Mouse (Mus musculus): Measurements from ENCODE around the gene Nsfl1c.
A peak's percentile ranks its signal among the peaks of the same experiment; 100 is the strongest.
"Not testable (repeated sequence)": the region's sequence is repeated elsewhere in the genome, so short reads cannot be mapped to it uniquely, and the experiment has no call there.

The Nsfl1c gene

DNA sequence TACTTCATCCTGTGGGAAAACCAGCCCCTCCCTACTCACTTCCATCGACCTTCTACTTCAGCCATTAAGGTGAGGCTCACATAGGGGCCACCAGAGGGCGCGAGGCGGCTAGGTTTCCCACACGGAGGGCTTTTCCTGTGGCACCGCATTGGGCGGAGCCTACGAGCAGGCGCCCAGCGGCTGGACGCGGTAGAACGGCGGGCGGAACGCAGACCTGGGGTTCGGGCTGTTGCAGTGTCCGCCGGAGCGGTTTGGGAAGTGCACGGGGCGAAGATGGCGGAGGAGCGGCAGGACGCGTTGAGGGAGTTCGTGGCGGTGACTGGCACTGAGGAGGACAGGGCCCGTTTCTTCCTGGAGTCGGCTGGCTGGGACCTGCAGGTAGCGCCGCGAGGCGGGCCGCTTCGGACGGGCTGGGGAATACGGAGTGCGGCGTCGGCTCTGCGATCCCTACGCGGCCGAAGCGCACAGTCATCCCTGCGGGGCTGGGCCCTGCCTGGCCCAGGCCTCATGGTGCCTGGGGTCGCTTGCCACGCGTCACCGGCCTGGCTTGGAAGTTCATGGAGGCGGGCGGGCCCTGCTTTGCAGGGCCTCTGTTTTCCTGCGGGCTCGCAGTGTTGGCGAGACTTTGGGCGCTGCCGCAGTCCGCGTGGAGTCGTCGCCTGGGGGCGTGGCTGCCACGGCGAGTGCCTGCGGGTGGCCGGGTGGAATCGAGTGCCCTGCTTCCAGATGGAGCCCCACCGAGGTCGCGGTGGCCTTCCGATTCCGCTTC is at the start of gene Nsfl1c:
Nsfl1c (plus strand) TSS at position 148 of the 769 bp plus-strand sequence.
- DNase-seq = peak; percentile 98

DNA sequence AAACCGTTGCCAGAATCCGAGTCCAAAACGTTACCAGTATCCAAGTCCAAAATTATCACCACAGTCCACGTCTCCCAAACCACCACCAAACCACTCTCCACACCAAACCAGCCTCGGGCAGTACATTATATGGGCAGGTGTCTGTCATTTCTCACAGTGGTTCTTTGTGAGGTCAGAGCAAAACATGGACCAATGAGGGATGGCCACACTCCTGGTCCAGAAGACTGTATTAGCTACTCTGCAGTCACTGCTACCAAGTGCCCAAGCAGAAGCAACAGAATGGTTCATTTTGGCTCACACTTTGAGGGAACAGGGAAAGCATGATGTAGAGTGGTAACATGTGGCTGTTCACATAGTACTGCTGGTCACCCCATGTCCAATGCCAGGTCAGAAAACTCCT is 17.9 kb upstream of the Nsfl1c start, which contains the start of gene 4921509C19Rik:
4921509C19Rik (minus strand) TSS at position 101 of the 400 bp plus-strand sequence.
- not testable (repeated sequence) for DNase-seq

DNA sequence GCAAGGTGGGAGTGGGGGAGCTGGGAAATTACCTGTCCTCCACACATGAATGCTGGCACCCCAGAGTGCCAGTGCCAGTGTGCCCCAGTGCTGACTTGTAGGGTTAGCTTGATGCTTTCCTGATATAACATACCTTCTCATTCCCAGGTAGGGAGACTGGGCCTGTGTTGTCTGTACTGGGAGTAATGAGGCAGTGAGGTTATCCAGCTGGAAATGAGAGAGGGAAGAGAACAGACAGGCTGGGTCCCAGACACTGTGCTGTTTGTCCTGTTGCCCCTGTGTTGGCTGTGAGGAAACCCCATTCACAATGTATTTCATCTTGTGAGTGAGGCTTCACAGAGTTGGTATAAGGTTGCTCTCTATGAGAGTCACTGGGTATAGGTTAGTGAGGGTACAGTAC is 7.5 kb upstream of the Nsfl1c start:
- no peak for DNase-seq

DNA sequence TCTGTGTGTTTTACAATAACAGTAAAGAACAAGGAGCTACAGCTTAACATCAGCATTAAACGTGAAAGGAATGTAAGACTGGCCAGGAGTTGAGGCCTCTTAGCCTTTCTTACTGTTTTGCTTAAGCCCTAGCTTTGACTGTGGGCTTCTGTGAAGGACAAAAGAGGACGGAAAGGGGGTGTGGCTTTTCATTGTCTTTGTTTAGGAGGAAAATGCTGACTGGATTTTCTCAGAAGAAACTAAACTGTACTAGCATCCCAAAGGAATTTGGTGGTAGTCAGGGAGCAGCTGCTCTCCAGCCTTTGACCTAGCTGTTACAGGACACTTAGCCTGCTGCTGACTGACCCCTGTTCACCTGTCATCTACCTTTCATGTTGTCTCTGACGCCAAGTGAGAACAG is 4.4 kb downstream of the Nsfl1c start:
- DNase-seq = no peak

DNA sequence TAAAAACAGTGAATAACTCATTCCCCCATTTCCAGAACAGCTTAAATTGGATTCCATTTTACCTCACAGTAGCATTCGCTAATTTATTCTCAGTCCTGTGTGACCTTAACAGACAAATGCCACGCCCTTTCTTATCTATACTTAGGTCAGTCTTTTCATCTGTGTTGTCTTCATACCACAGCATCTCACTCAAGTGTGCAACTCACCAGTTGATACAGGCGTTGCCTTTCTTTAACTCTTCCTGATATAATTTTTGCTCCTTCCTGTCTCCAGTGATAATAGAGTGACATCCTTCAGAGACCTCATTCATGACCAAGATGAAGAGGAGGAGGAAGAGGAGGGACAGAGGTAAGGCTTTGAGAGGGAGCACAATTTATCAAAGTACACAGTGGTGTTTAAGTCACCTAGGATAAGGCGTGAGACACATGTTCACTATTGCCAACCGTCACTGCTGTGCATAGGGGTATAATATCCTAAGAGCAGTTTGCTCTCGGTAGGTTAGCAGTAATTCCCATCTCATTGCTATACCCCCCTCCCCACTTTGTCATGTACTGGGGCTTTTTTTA is 6.5 kb downstream of the Nsfl1c start:
- no peak for DNase-seq

DNA sequence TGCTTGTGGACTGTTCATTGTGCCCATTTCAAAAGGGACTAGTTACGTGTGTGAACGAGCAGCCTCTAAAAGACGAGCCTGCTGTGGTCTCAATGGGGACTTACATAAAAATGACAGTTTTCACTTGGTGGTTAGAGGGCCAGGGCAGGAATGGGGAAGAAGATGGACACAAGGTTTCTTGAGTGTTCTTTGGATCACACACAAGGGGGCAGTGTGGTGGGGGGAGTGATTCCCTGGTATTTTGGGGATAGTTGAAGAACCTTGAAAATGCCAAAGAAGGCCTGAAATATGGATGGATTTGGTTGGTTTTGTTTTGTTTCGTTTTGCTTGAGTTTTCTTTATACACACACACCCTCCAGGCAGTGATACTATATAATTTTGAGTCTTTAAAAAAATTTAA is 10.2 kb downstream of the Nsfl1c start:
- DNase-seq = no peak

DNA sequence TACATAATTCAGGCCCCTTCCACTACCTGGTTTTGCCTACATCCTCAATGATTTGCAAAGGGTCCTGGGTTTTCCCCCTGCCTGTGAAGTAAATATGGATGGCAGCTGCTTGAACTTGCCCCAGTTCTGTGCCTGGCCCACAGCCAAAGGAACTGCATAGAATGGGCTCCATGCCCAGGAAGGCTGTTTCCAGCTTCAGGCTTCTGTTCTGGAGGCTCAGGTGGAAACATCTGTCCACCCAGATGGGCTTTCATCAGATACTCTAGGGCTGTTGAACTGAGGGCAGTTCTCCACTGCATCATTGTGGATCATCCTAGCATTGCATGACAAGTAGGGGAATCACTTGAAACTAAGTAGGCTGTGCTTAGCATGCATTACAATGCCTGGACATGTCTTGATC is 18.2 kb downstream of the Nsfl1c start:
- DNase-seq = no peak

DNA sequence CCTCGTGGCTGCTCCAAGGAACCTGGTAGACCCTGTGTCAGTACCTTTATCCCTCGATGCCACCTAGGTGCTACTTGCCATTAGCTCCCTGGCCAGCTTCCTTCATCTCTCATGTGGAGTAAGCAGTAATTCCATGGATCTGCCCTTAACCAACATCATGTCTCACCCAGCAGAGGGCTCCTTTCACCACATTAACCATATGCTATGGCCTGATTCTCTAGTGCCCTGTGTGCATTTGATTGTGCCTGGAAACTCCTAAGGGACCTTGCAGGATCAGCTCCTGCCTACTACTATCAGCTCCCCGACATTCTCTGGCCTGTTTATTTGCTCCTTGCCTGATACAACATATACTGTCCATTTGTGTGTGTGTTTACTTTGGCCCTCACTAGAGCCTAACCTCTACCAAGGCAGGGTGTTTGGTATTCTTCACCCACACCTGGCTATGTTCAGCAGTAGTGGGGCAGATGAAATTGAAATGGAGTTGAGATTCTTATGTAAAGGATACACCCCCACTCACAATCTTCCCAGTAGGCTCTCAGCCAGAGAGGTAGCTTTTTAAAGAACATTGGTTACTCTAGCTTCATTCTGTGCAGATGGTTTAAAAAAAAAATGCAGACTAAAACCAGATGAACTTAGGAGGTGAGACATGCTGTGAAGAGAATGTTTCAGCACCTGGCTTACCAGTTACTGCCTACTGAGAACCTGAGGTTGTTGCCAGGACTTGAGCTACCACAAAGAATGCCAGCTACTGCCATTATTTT is 19.7 kb downstream of the Nsfl1c start:
- DNase-seq = no peak

DNA sequence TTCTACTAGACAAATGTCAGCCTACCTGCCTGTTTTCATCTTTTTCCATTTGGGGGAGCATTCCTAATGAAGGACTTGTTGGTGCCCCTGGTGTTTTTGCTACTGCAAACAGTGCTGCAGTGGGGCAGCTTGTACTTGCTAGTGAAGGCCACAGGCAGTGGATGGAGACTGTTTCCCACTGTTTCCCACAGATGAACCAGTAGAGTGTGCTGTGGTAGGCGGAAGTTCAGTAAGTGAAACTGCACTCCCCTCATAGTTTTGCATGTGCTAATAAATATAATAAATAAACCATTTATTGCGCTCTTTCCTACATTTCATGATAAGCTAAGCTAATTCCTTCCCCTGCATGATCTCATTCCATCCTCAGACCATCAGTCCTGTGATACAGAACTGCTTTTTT is 25.0 kb downstream of the Nsfl1c start:
- DNase-seq = no peak

DNA sequence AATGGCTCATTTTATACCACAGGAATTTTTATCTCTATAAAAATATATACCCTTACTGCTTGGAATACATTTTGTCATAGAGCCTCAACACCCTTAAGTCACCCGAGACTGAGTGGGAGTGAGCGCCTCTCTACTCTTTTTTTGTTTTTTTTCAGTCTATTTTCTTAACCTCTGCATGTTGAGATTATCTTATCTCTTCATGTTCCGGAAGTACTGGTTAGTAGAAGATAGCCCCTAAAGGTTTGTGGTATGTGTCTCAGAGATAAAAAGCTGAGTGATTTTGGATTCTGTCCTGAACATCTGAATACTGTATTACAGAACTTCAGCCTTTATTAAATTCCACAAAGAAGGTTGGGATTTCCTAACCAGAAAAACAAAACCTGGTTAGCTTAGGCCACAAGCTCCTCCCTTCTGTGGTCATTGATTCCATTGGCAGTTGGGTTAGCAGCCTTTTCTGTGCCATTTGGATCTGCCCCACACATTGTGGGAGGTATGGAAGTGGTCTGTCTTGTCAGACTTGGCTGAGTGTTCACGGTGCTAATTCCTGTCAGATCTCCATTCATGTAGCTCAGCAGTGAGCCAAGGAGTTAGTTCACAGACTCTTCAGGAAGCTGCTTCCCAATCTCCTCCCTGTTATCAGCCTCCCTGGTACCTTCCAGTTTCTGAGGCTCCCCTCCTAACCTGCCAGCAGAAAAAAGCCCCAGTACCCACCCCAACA is 30.5 kb downstream of the Nsfl1c start:
- DNase-seq = no peak

DNA sequence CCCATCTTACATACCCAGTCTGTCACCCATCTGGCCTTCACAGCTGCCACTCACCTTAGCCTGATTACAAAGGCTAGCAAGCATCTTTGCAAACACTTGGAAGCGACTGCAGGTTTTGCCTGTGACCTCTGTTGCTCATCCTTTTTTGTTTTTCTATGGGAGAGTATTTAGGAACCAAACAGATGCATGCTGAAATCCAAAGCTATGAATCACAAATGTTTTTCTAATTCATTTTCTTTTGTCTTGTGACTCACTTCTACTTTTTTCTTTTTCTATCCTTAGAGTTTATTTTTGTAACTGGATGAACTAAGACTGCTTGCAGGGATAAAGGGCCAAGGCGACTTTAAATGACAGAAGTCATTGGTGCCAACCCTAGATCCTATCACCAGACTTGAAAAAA is 31.5 kb downstream of the Nsfl1c start:
- DNase-seq = no peak

DNA sequence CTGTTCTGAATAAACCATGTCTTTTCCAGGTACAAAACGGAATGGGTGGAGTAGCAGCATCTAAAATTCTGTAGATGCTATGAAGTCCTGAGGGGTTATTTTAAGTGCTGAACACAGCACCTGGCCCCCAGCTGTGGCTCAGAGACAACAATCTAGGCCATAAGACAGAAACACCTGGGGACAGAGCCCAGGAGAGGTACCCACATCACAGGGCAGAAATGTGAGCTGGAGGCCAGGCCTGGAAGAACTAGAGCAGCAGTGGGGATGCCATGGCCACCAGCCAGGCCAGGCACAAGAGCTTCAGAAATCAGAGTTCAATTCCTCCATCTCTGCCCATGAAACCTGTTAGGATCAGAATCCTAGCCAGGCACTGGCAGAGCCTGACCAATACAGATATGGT is 34.1 kb downstream of the Nsfl1c start:
- no peak for DNase-seq

DNA sequence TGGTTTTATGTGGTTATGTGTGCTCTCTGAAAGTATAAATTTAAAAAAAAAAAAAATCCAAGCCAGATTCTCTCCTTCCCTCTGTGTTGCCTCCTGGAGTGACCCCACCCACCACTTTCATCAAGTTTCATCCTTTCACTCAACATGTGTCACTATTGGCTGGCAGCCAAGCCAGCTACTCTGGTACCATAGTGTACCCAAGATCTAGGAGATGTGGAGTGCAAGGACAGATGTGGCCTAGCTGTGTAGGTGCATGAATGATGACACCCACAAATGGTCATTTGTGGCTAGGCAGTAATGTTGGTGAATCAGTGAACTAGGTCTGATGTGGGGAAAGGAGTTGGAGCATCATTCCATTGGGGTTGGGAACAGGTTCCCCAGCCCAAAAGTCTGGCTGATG is 35.2 kb downstream of the Nsfl1c start:
- DNase-seq = no peak

DNA sequence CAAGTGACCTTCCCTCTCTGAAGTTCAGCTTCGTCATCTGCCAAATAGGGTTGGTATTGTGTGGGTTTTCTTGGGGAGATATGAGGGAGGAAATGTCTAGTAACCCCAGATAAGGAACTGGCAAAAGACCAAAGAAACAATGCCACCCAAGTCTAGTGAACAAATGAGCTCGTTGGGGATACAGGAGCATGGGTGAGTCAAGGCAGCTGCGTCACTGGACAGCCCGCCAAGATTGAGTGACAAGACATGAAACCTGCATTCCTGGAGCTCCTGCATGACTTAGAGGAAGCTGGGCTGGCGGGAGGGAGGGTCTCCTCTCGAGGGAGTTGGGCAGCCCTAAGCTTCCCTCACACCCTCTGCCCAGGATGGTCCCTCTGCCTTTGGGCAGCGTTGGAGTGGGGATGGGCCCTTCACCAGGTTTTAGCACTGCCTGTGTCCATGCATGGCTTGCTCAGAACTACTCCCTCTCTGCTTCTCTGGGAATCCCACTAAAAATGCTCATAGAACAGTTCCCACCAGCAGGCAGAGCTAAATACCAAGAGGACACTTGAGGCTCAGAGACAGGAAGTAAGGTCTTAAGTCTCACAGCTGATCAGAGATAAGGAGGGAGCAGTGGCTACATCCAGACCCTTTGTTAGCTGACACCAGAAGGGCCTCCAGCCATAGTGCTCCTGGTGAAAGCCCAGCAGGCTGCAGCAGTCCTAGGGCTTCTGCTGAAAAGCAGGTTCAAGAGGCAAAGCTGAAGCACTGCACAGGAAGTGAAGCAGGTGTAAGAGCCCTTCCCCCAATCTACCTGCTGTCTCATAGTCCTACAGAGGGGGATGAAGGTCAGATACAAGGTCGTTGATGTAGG is 36.6 kb downstream of the Nsfl1c start:
- DNase-seq = no peak

DNA sequence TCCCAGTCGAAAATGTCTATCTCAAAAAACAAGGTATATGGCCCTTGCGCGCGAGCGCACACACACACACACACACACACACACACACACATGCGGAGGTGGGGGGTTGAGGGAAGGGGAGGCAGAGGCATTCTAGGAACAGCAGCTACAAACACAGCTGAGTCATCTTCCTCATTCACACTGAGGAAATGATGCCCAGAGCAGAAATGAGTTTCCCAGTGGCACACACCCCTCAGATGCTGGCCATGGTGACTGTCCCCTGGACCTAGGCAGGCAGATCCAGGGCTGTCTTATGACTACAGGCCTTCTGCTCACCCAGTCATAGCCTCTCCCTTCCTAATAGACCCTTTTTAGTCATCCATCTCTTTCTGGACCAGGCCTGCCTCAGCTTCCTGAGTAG is 39.6 kb downstream of the Nsfl1c start:
- DNase-seq = no peak

DNA sequence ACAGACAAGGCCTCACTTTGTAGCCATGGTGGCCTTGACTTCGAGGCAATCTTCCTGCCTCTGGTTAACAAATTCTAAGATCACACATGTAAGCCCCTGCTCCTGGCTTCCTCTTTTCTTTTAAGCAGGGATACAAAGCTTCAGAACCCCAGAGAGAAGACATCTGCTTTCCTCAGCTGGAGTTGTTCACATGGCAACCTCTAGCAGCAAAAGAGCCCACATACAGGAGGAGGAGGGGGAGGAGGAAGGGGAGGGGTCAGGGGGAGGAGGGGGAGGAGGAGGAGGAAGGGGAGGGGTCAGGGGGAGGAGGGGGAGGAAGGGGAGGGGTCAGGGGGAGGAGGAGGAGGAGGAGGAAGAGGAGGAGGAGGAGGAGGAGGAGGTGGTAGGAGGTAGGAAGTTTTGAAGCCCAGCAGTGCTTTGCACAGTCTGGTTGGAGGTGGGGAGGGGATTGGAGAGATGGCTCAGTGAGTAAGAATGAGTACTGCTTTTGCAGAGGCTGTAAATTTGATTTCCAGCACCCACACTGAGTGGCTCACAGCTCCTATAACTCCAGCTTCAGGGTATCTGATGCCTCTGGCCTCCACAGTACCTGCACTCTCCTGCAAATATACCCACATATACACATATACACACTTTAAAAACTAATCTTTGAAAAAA is 42.1 kb downstream of the Nsfl1c start:
- no peak for DNase-seq

DNA sequence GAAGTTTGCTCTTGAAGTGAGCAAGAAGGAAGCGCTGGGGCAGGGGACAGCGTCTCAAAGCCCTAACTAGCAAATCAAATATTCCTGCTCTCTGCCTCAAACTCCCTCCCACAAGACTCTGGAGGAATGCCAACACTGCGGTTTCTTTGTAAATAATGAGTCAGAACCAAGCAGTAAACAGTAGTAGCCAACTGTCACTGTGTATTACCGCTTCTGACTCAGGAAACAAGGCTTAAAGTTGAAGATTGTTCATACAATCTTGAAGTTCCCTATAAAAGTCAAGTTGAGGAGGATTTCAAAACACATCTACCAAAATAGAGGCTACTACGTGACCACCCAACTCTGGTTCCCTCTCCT is 42.6 kb downstream of the Nsfl1c start:
- no peak for DNase-seq

DNA sequence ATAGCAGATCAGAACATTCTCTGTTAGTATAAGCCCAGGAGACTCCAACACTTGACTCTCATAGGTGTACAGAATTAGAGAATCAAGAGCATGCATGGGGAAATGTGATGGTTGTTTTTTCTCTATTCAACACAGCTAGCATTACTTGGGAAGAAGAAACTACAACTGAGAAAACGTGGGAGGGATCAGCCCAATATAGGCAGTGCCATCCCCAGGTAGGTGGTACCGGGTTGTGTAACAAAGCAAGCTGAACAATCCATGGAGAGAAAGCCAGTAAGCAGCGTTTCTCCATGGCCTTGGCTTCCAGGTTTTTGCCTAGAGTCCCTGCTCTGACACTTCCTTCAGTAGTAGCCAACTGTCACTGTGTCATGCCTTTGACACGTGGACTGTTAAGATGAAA is 44.7 kb downstream of the Nsfl1c start:
- no peak for DNase-seq

DNA sequence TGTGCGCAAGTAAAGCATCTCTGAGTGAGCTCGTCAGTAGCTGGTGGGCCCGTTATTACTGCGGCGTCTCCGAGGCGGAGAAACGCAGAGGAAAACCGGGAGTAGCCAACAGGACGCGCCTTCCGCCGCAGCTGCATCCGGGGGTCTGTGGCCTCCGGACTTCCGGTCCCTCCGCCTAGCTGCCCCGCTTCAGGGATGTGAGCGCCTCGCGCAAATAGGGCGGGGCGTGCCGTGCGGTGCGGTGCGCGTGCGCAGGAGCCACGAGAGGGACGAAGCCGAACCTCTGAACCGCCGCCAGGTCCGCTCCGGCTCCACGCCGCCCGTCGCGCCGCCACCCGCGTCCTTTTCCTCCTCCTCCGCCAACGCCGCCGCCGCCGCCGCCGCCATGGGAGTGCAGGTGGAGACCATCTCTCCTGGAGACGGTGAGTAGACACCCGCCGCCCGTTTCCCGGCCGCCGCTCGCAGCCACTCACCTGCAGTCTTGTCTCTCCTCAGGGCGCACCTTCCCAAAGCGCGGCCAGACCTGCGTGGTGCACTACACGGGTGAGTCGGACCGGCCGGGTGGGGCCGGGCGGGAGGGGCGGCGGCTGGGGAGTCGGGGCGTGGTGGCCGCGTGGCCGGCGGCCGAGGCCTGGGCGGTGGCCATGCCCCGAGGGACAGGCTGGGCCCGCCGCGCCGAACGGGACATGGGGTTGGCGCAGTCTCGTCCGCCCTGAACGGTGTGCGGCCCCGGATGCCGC is 48.5 kb downstream of the Nsfl1c start, which contains the start of gene Fkbp1a:
Fkbp1a (plus strand) TSS at position 161 of the 740 bp plus-strand sequence.
- peak; percentile 93 to 94 for DNase-seq

DNA sequence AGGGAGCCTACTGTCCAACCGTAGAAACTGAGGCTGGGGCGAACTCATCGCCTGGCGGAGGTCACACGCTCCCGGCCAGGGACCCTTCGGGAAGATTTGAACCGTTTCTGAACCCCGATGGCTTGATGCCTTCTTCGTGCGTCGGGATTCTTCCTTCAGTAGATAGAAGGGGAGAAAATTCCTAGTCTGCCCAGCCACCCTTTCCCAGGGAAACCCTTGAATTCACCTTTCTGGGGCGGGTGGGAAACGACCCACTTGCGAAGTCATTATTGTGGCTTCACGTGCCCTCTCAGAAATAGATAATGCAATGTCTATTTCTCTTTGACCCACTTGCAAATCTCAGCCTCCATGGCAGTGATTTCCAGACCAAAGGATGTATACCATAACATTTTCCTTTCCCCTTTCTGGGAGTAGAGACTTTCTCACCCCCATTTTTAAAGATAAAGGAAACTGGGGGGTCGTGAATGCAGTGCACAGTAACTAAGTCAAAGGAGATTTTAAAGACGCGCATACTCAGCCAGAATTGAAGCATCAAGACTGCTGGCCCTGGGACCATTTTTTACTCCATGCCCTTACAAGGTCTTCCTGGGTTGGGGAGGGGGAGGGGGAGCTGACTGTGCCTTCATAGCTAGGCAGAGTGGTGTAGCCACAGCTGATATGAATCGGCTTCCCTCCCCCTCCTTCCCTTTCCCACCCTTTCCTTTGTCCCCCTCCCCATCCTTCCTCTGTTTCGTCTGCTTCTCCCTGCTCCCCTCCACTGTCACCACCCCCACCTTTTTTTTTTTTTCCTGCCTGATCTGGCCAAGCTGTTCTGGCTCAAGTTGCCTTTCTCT is 49.3 kb downstream of the Nsfl1c start:
- peak; percentile 15 to 26 for DNase-seq
